Mouse (Mus musculus) intestine, postnatal 0 days (tissue): ENCODE measurements at regions not wholly inside any gene's neighbourhood (a gene's known extent, or its start where the extent isn't known, plus 50 kb on each side); places are given as distances from the start of the nearest gene placed in this dataset.

Experiments used
- ATAC-seq: fragments of 200-750 bp; cut with Nextera tagmentation; 2 replicates; pipeline ENCODE4 v1.8.0; 2017; ENCODE audit warnings: mild to moderate bottlenecking, moderate TSS enrichment, moderate library complexity
- H3K27ac ChIP-seq: fragments of 300-500 bp; sonication (generic); 2 replicates; pipeline ENCODE4 v1.5.1; 2014; ENCODE audit warnings: mild to moderate bottlenecking, low read depth, low read length, moderate library complexity
- H3K27me3 ChIP-seq: fragments of 300-500 bp; sonication (generic); replicated peaks from 2 replicates; pipeline ENCODE4 v1.6.1; 2014; ENCODE audit warnings: low read length, mixed read lengths; ENCODE audit not compliant: control insufficient read depth, insufficient read depth
- H3K36me3 ChIP-seq: fragments of 300-500 bp; sonication (generic); 2 replicates; pipeline ENCODE4 v1.6.1; 2014; ENCODE audit warnings: mild to moderate bottlenecking, moderate library complexity; ENCODE audit not compliant: control insufficient read depth, insufficient read depth
- H3K4me1 ChIP-seq: fragments of 300-500 bp; sonication (generic); replicated peaks from 2 replicates; pipeline ENCODE4 v1.6.1; 2014; ENCODE audit warnings: antibody characterized with exemption, low read length, mixed read lengths; ENCODE audit not compliant: control insufficient read depth, insufficient read depth
- H3K4me2 ChIP-seq: fragments of 300-500 bp; sonication (generic); replicated peaks from 2 replicates; pipeline ENCODE4 v1.6.1; 2014; ENCODE audit warnings: low read depth, mild to moderate bottlenecking, moderate library complexity
- H3K4me3 ChIP-seq: fragments of 300-500 bp; sonication (generic); 2 replicates; pipeline ENCODE4 v1.5.1; 2014; ENCODE audit warnings: low read depth, low read length
- H3K9ac ChIP-seq: fragments of 300-500 bp; sonication (generic); 2 replicates; pipeline ENCODE4 v1.6.1; 2014; ENCODE audit warnings: mild to moderate bottlenecking, low read depth, low read length
- H3K9me3 ChIP-seq: fragments of 300-500 bp; sonication (generic); 2 replicates; pipeline ENCODE4 v1.6.1; 2016; ENCODE audit warnings: mixed run types; ENCODE audit not compliant: control insufficient read depth
- CTCF ChIP-seq: sonication (generic); IDR thresholded peaks from 2 replicates; pipeline ENCODE4 v1.5.1; 2016; ENCODE audit warnings: low read depth, mild to moderate bottlenecking, control low read depth, antibody characterized with exemption, moderate library complexity
- WGBS: fragments of 180-500 bp; shearing (Covaris S2); extraction: QIAGEN DNeasy Blood & Tissue Kit; methylation state at CpG from one replicate; pipeline ENCODE4 v1.1.7; 2014; 5-methylcytosine and 5-hydroxymethylcytosine counted together

DNA sequence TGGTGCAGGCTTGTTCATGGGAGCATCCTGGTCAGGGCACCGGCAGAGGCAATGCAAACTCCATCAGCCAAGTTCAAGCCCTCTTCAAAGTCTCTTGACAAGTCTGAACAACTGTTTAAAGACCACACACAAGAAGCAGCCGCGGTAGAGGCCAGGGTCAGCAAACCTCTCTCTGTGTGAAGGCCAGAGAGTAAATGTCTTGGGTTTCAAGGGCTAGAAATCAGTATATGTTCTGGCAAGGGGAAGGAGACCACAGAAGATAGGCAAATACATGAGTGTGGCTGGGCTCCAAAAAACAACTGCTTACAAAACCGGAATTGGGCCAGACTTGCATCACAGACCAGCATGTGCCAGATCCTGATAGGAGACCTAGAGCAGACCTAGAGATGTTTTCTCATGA lies 203.0 kb downstream of the Sptssa start:
- WGBS, result 74% methylated on average over 4 of the region's 4 CpGs
- ATAC-seq, result no peak
- no peak overlapping the region for H3K27ac ChIP-seq

GRCm38 (mm10) chr12:54450369-54450768 lies 206.0 kb downstream of the Sptssa start:
- no peaks in the 10 kb centered on the region for H3K36me3 ChIP-seq
- H3K9me3 ChIP-seq, result no peaks in the 10 kb centered on the region
- H3K9ac ChIP-seq, result no peak overlapping the region
- no peak overlapping the region for H3K4me2 ChIP-seq
- TF ChIP-seq CTCF, result no peak
- no peak overlapping the region for H3K4me3 ChIP-seq
- H3K27ac ChIP-seq, result no peak overlapping the region
- 64% methylated on average over 10 of the region's 10 CpGs for WGBS
- H3K27me3 ChIP-seq, result no peaks in the 10 kb centered on the region
- no peaks in the 10 kb centered on the region for H3K4me1 ChIP-seq
- ATAC-seq, result no peak

More for the DNA sequence above, 203.0 kb downstream of the Sptssa start:
- Histone ChIP-seq H3K4me2 (no peak overlapping the region), H3K9me3 (no peaks in the 10 kb centered on the region), H3K27me3 (no peaks in the 10 kb centered on the region), H3K36me3 (no peaks in the 10 kb centered on the region), H3K4me3 (no peak overlapping the region), H3K4me1 (no peaks in the 10 kb centered on the region), H3K9ac (no peak overlapping the region)
- no peak for TF ChIP-seq CTCF

DNA sequence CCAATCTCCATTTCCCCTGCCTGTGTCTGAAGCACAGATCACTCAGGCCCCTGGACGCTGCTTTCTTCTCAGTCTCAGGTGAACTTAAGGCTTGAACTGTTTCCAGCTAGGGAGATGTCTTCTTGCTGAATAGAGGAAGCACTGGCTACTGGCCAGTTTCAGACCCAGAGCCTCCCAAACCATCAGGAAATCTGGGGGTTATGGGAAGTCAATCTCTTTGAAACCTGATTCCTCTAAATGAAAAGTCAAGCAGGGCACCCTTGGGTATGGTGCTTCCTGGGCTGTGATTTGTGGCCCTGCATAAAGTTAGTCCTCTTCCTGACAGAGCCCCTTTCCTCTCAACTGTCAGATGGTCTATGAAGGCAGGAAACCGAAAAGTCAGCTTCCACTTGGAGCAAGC lies 208.2 kb downstream of the Sptssa start:
- no peak for ATAC-seq
- no peak for TF ChIP-seq CTCF
- WGBS, result 68% methylated on average over 2 of the region's 2 CpGs

GRCm38 (mm10) chr12:54447354-54447753 lies 209.0 kb downstream of the Sptssa start:
- no peak overlapping the region for H3K4me3 ChIP-seq
- H3K9me3 ChIP-seq, result no peaks in the 10 kb centered on the region
- 33% methylated on average over 3 of the region's 3 CpGs for WGBS
- H3K27ac ChIP-seq, result no peak overlapping the region
- no peaks in the 10 kb centered on the region for H3K36me3 ChIP-seq
- no peak for TF ChIP-seq CTCF
- H3K27me3 ChIP-seq, result no peaks in the 10 kb centered on the region
- H3K9ac ChIP-seq, result no peak overlapping the region
- ATAC-seq, result no peak
- H3K4me2 ChIP-seq, result no peak overlapping the region
- H3K4me1 ChIP-seq, result no peaks in the 10 kb centered on the region

More for the DNA sequence above, 208.2 kb downstream of the Sptssa start:
- Histone ChIP-seq H3K9ac (no peak overlapping the region), H3K27ac (no peak overlapping the region), H3K4me1 (no peaks in the 10 kb centered on the region), H3K27me3 (no peaks in the 10 kb centered on the region), H3K9me3 (no peaks in the 10 kb centered on the region), H3K4me3 (no peak overlapping the region), H3K4me2 (no peak overlapping the region), H3K36me3 (no peaks in the 10 kb centered on the region)

GRCm38 (mm10) chr12:54446356-54446755 lies 210.0 kb downstream of the Sptssa start:
- Histone ChIP-seq H3K9ac (no peak overlapping the region), H3K27ac (no peak overlapping the region), H3K9me3 (no peaks in the 10 kb centered on the region), H3K4me2 (no peak overlapping the region), H3K4me3 (no peak overlapping the region), H3K27me3 (no peaks in the 10 kb centered on the region), H3K36me3 (no peaks in the 10 kb centered on the region), H3K4me1 (no peaks in the 10 kb centered on the region)
- no peak for ATAC-seq
- TF ChIP-seq CTCF, result no peak
- WGBS, result 82% methylated on average over 7 of the region's 7 CpGs

GRCm38 (mm10) chr12:54444416-54444815 lies 212.0 kb downstream of the Sptssa start:
- 51% methylated on average over 4 of the region's 4 CpGs for WGBS
- Histone ChIP-seq H3K4me2 (no peak overlapping the region), H3K4me3 (no peak overlapping the region), H3K36me3 (no peaks in the 10 kb centered on the region), H3K9ac (no peak overlapping the region), H3K27me3 (no peaks in the 10 kb centered on the region), H3K27ac (no peak overlapping the region), H3K4me1 (no peaks in the 10 kb centered on the region), H3K9me3 (no peaks in the 10 kb centered on the region)
- no peak for ATAC-seq
- TF ChIP-seq CTCF, result no peak

DNA sequence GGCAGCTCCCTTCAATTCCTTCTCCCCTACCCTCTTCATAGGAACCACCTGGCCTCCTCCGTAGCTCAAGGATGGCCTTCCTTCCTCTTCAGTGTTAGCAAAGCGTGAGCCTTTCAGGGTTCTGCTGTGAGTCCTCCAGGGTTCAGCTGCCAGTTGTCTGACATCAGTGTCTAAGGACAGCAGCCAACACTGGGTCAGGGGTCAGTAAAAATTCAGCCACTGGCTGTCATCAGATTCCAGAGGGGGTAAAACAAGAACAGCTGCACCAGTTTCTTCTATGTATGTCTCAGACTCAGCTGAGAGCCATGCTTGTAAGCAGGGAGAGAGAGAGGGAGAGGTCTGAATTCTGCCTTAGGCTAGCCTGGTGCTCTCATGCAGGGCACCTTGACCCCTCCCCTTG lies 213.1 kb downstream of the Sptssa start:
- H3K9ac ChIP-seq, result no peak overlapping the region
- 0 out of 2 replicates have a peak, but pooled peaks have one; percentile 28 for ATAC-seq
- no peaks in the 10 kb centered on the region for H3K9me3 ChIP-seq
- no peaks in the 10 kb centered on the region for H3K36me3 ChIP-seq
- no peak overlapping the region for H3K27ac ChIP-seq
- no peaks in the 10 kb centered on the region for H3K27me3 ChIP-seq
- no peaks in the 10 kb centered on the region for H3K4me1 ChIP-seq
- WGBS, result 69% methylated on average over 2 of the region's 2 CpGs
- H3K4me3 ChIP-seq, result no peak overlapping the region
- no peak for TF ChIP-seq CTCF
- H3K4me2 ChIP-seq, result no peak overlapping the region
